Mouse (Mus musculus): Measurements from ENCODE around the gene Apc2. TPM values are rescaled to one million over a fixed set of nuclear protein-coding genes. Genes with fewer than 3 reads are reported as not detected.

Gene Apc2
- total and polyA plus RNA-seq, 3 experiments = 2.3 to 2.6 (median 2.4) TPM

DNA sequence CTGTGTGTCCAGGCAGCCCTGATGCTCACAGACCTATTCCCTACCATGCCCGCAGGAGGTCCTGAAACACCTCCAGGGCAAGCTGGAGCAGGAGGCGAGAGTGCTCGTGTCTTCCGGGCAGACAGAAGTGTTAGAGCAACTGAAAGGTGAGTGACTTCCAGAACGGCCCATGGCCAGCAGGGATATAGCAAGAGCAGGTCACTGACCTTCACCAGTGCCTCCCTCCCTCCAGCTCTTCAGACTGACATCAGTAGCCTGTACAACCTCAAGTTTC, 6.2 kb downstream of the Apc2 start:
- Histone ChIP-seq H3K27me3 (ENCODE audit: control insufficient read depth, insufficient read depth, low read length) (peaks cover 3% of the 10 kb centered on the region; the same call in 1 of the 2 replicates), H3K9ac (ENCODE audit: low read depth, low read length) (0 out of 2 replicates have a peak overlapping the region, but pooled peaks have one; percentile 0)
- intact Hi-C loops (cut with DNase I) = no loop called here

DNA sequence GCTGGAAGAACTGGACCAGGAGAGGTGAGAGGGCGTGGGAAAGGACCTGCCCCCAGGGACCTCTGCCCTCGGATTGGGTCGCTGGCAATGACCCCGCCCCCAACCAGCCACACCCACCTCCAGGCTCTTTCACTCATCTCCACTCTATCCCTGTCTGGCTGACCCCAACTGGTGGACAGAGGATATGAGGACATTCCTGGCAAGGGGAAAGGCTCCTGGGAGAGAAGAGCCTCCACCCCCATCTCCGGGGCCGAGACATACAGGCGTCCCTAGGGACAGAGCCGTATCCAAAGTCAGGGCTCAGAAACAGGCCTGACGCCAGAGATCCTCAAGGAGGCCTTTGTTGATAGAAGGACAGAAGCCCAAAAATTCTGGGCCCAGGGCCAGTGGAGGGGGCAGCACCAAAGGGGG, 6.7 kb downstream of the Apc2 start:
- DNase-seq = peak; percentile 88
- H3K36me3 ChIP-seq (ENCODE audit: control insufficient read depth, insufficient read depth, low read length) = no peaks in the 10 kb centered on the region
- TF ChIP-seq POLR2A (IDR thresholded peaks at IDR 0.05; ENCODE audit: insufficient read depth, low read depth, low read length) (0 out of 2 replicates have a peak, but pooled peaks have one; percentile 18), CTCF (IDR thresholded peaks at IDR 0.05) (0 out of 2 replicates have a peak, but pooled peaks have one; percentile 12), EP300 (IDR thresholded peaks at IDR 0.05; ENCODE audit: insufficient read depth, low read depth, low read length) (no peak)
- H3K9ac ChIP-seq (ENCODE audit: low read depth, low read length) = no peak overlapping the region
- H3K4me1 ChIP-seq (ENCODE audit: control insufficient read depth, insufficient read depth, low read length) = peaks cover 5% of the 10 kb centered on the region
- 24% methylated on average over 9 of the region's 9 CpGs for WGBS
- H3K27ac ChIP-seq = peak overlapping the region; percentile 54
- no peaks in the 10 kb centered on the region for H3K79me2 ChIP-seq (replicated peaks; ENCODE audit: control insufficient read depth, insufficient read depth, low read length)
- intact Hi-C loops (cut with DNase I) = no loop called here
- H3K4me3 ChIP-seq = no peak overlapping the region
- peaks cover 3% of the 10 kb centered on the region; the same call in 1 of the 2 replicates for H3K27me3 ChIP-seq (ENCODE audit: control insufficient read depth, insufficient read depth, low read length)

More for the DNA sequence above, 6.2 kb downstream of the Apc2 start:
- WGBS = 49% methylated on average over 5 of the region's 5 CpGs
- H3K27ac ChIP-seq = peak overlapping the region; percentile 54
- no peak overlapping the region for H3K4me3 ChIP-seq
- H3K79me2 ChIP-seq (replicated peaks; ENCODE audit: control insufficient read depth, insufficient read depth, low read length) = no peaks in the 10 kb centered on the region
- peaks cover 5% of the 10 kb centered on the region for H3K4me1 ChIP-seq (ENCODE audit: control insufficient read depth, insufficient read depth, low read length)
- H3K36me3 ChIP-seq (ENCODE audit: control insufficient read depth, insufficient read depth, low read length) = no peaks in the 10 kb centered on the region
- TF ChIP-seq CTCF (IDR thresholded peaks at IDR 0.05) = no peak
- TF ChIP-seq EP300 (IDR thresholded peaks at IDR 0.05; ENCODE audit: insufficient read depth, low read depth, low read length) = no peak
- TF ChIP-seq POLR2A (IDR thresholded peaks at IDR 0.05; ENCODE audit: insufficient read depth, low read depth, low read length) = no peak
- DNase-seq = no peak

DNA sequence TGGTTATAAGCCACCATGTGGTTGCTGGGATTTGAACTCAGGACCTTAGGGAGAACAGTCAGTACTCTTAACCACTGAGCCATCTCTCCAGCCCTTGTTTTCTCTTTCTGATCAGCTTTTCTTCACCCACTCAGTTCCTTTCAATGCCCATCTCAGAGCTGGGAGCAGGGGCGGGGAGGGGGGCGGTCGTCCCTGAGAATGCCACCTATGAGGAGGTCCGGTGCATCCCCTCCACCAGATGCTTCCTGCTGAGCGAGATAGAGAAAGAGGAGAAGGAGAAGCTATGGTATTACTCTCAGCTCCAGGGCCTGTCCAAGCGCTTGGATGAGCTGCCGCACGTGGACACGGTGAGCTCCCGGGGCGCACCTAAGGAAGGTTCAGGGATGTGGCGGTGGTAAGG, 8.7 kb downstream of the Apc2 start:
- H3K4me3 ChIP-seq = no peak overlapping the region

DNA sequence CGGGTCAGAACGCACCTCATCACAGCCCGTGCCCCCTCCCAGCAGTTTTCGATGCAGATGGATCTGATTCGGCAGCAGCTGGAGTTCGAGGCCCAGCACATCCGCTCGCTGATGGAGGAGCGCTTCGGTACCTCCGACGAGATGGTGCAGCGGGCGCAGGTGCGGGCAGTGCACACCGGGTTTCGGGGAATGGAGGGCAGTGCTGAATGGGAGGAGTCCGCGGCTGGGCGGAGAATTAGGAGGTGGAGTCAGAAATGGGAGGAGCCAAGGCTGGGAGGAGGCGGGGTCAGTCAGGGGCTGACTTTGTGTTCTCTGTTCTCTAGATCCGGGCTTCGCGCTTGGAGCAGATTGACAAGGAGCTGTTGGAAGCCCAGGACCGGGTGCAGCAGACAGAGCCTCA, 9.1 kb downstream of the Apc2 start:
- no peaks in the 10 kb centered on the region for H3K36me3 ChIP-seq (ENCODE audit: control insufficient read depth, insufficient read depth, low read length)
- TF ChIP-seq EP300 (IDR thresholded peaks at IDR 0.05; ENCODE audit: insufficient read depth, low read depth, low read length) (no peak), CTCF (IDR thresholded peaks at IDR 0.05) (no peak), POLR2A (IDR thresholded peaks at IDR 0.05; ENCODE audit: insufficient read depth, low read depth, low read length) (no peak)
- intact Hi-C loops (cut with DNase I) = no loop called here
- no peak overlapping the region for H3K27ac ChIP-seq
- DNase-seq = no peak
- H3K4me3 ChIP-seq = no peak overlapping the region
- no peak overlapping the region for H3K9ac ChIP-seq (ENCODE audit: low read depth, low read length)
- H3K79me2 ChIP-seq (replicated peaks; ENCODE audit: control insufficient read depth, insufficient read depth, low read length) = no peaks in the 10 kb centered on the region
- 24% methylated on average over 25 of the region's 25 CpGs for WGBS
- H3K4me1 ChIP-seq (ENCODE audit: control insufficient read depth, insufficient read depth, low read length) = peaks cover 5% of the 10 kb centered on the region
- peaks cover 3% of the 10 kb centered on the region; the same call in 1 of the 2 replicates for H3K27me3 ChIP-seq (ENCODE audit: control insufficient read depth, insufficient read depth, low read length)

More for the DNA sequence above, 8.7 kb downstream of the Apc2 start:
- no peak for DNase-seq
- no peaks in the 10 kb centered on the region for H3K79me2 ChIP-seq (replicated peaks; ENCODE audit: control insufficient read depth, insufficient read depth, low read length)
- WGBS = 40% methylated on average over 12 of the region's 12 CpGs
- H3K27ac ChIP-seq = no peak overlapping the region
- H3K36me3 ChIP-seq (ENCODE audit: control insufficient read depth, insufficient read depth, low read length) = no peaks in the 10 kb centered on the region
- intact Hi-C loops (cut with DNase I) = no loop called here
- TF ChIP-seq EP300 (IDR thresholded peaks at IDR 0.05; ENCODE audit: insufficient read depth, low read depth, low read length) (no peak), POLR2A (IDR thresholded peaks at IDR 0.05; ENCODE audit: insufficient read depth, low read depth, low read length) (no peak), CTCF (IDR thresholded peaks at IDR 0.05) (no peak)
- no peak overlapping the region for H3K9ac ChIP-seq (ENCODE audit: low read depth, low read length)
- H3K4me1 ChIP-seq (ENCODE audit: control insufficient read depth, insufficient read depth, low read length) = peaks cover 5% of the 10 kb centered on the region
- peaks cover 3% of the 10 kb centered on the region; the same call in 1 of the 2 replicates for H3K27me3 ChIP-seq (ENCODE audit: control insufficient read depth, insufficient read depth, low read length)

DNA sequence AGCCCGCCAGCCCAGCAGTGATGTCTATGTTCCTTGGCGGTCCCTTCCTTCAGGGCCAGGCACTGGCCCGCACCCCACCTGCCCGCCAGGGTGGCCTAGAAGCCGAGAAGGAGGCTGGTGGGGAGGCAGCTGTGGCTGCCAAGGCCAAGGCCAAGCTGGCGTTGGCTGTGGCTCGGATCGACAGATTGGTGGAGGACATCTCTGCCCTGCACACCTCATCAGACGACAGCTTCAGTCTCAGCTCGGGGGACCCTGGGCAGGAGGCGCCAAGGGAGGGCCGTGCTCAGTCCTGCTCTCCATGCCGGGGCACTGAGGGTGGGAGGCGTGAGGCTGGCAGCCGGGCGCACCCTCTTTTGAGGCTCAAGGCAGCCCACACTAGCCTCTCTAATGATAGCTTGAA, 15.8 kb downstream of the Apc2 start:
- no peak for DNase-seq
- no peaks in the 10 kb centered on the region; the same call in 1 of the 2 replicates for H3K4me1 ChIP-seq (ENCODE audit: control insufficient read depth, insufficient read depth, low read length)
- H3K4me3 ChIP-seq = no peak overlapping the region
- intact Hi-C loops (cut with DNase I) = no loop called here
- H3K36me3 ChIP-seq (ENCODE audit: control insufficient read depth, insufficient read depth, low read length) = no peaks in the 10 kb centered on the region
- no peak overlapping the region for H3K9ac ChIP-seq (ENCODE audit: low read depth, low read length)
- WGBS = 79% methylated on average over 16 of the region's 16 CpGs
- no peak overlapping the region for H3K27ac ChIP-seq
- no peaks in the 10 kb centered on the region for H3K27me3 ChIP-seq (ENCODE audit: control insufficient read depth, insufficient read depth, low read length)
- no peak for TF ChIP-seq CTCF (IDR thresholded peaks at IDR 0.05)
- no peak for TF ChIP-seq EP300 (IDR thresholded peaks at IDR 0.05; ENCODE audit: insufficient read depth, low read depth, low read length)
- no peak for TF ChIP-seq POLR2A (IDR thresholded peaks at IDR 0.05; ENCODE audit: insufficient read depth, low read depth, low read length)
- no peaks in the 10 kb centered on the region for H3K79me2 ChIP-seq (replicated peaks; ENCODE audit: control insufficient read depth, insufficient read depth, low read length)

DNA sequence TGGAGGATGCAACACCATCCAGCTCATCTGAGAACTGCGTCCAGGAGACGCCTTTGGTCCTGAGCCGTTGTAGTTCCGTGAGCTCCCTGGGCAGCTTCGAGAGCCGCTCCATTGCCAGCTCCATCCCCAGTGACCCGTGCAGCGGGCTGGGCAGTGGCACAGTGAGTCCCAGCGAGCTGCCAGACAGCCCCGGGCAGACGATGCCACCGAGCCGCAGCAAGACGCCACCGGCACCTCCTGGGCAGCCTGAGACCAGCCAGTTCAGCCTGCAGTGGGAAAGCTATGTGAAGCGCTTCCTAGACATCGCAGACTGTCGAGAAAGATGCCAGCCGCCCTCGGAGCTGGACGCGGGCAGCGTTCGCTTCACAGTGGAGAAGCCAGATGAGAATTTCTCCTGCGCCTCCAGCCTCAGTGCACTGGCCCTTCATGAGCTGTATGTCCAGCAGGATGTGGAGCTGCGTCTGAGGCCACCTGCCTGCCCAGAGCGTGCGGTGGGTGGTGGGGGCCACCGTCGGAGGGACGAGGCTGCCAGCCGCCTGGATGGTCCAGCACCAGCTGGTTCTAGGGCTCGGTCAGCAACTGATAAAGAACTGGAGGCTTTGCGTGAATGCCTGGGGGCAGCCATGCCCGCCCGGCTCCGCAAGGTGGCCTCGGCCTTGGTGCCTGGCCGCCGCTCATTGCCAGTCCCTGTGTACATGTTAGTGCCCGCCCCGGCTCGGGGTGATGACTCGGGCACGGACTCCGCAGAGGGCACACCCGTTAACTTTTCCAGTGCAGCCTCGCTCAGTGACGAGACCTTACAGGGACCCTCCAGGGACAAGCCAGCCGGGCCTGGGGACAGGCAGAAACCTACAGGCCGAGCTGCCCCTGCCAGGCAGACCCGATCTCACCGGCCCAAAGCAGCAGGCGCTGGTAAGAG, 17.1 kb downstream of the Apc2 start:
- H3K79me2 ChIP-seq (replicated peaks; ENCODE audit: control insufficient read depth, insufficient read depth, low read length) = no peaks in the 10 kb centered on the region
- no peaks in the 10 kb centered on the region for H3K27me3 ChIP-seq (ENCODE audit: control insufficient read depth, insufficient read depth, low read length)
- WGBS = 67% methylated on average over 54 of the region's 54 CpGs
- H3K27ac ChIP-seq = no peak overlapping the region
- no peak for DNase-seq
- no peak overlapping the region for H3K9ac ChIP-seq (ENCODE audit: low read depth, low read length)
- H3K4me3 ChIP-seq = no peak overlapping the region
- no peaks in the 10 kb centered on the region for H3K36me3 ChIP-seq (ENCODE audit: control insufficient read depth, insufficient read depth, low read length)
- intact Hi-C loops (cut with DNase I) = no loop called here
- H3K4me1 ChIP-seq (ENCODE audit: control insufficient read depth, insufficient read depth, low read length) = peaks cover 3% of the 10 kb centered on the region; the same call in 1 of the 2 replicates
- no peak for TF ChIP-seq EP300 (IDR thresholded peaks at IDR 0.05; ENCODE audit: insufficient read depth, low read depth, low read length)
- TF ChIP-seq POLR2A (IDR thresholded peaks at IDR 0.05; ENCODE audit: insufficient read depth, low read depth, low read length) = no peak
- TF ChIP-seq CTCF (IDR thresholded peaks at IDR 0.05) = no peak
